Mouse (Mus musculus) stomach, embryonic 14.5 days (tissue): ENCODE data around the gene Gm11020. TPM values are rescaled to one million over a fixed set of nuclear protein-coding genes. Genes with fewer than 3 reads are reported as not detected.

Experiments
- ATAC-seq: fragments of 200-750 bp; cut with Nextera tagmentation; 2 replicates; pipeline ENCODE4 v1.8.0; 2017; ENCODE audit warnings: low read depth, moderate TSS enrichment; ENCODE audit not compliant: insufficient number of reproducible peaks, insufficient read depth, low FRiP score
- H3K27ac ChIP-seq: fragments of 300-500 bp; sonication (generic); 2 replicates; pipeline ENCODE4 v1.5.1; 2014; ENCODE audit warnings: mild to moderate bottlenecking, low read length, moderate library complexity, mixed read lengths
- H3K27me3 ChIP-seq: fragments of 300-500 bp; sonication (generic); 2 replicates; pipeline ENCODE4 v1.6.1; 2014; ENCODE audit warnings: low read length, control low read depth, mixed read lengths; ENCODE audit not compliant: control insufficient read depth, insufficient read depth
- H3K36me3 ChIP-seq: fragments of 300-500 bp; sonication (generic); 2 replicates; pipeline ENCODE4 v1.6.1; 2014; ENCODE audit warnings: mild to moderate bottlenecking, control low read depth, low read length, moderate library complexity, mixed read lengths; ENCODE audit not compliant: control insufficient read depth, insufficient read depth
- H3K4me1 ChIP-seq: fragments of 300-500 bp; sonication (generic); 2 replicates; pipeline ENCODE4 v1.6.1; 2014; ENCODE audit warnings: low read length, control low read depth, mixed read lengths; ENCODE audit not compliant: control insufficient read depth, insufficient read depth
- H3K4me2 ChIP-seq: fragments of 300-500 bp; sonication (generic); replicated peaks from 2 replicates; pipeline ENCODE4 v1.6.1; 2014; ENCODE audit warnings: low read depth, low read length, control low read depth
- H3K4me3 ChIP-seq: fragments of 300-500 bp; sonication (generic); 2 replicates; pipeline ENCODE4 v1.5.1; 2014; ENCODE audit warnings: low read depth, low read length, control low read depth
- H3K9ac ChIP-seq: fragments of 300-500 bp; sonication (generic); replicated peaks from 2 replicates; pipeline ENCODE4 v1.6.1; 2014; ENCODE audit warnings: low read depth, mild to moderate bottlenecking, control low read depth, low read length, moderate library complexity, mixed read lengths
- H3K9me3 ChIP-seq: fragments of 300-500 bp; sonication (generic); 2 replicates; pipeline ENCODE4 v1.6.1; 2016; ENCODE audit warnings: low read depth, low read length, control low read depth; ENCODE audit not compliant: control insufficient read depth
- WGBS: fragments of 180-500 bp; shearing (Covaris S2); extraction: QIAGEN DNeasy Blood & Tissue Kit; methylation state at CpG from one replicate; pipeline ENCODE4 v1.1.7; 2014; 5-methylcytosine and 5-hydroxymethylcytosine counted together
- polyA plus RNA-seq: library from polyadenylated mRNA; unstranded; fragments of >200 nt; fragmentation: Nextera tagmentation; extraction: Ambion mirVana; gene quantifications from 2 replicates; pipeline ENCODE4 v1.2.1, GENCODE M21; 2014

Gm11020 gene
- polyA plus RNA-seq, 1 experiment from 2014 or later, result not detected

GRCm38 (mm10) chr8:104339983-104340232, 18.5 kb downstream of the Gm11020 start:
- 2% methylated on average over 6 of the region's 6 CpGs for WGBS
- H3K36me3 ChIP-seq, result peaks cover under 1% of the 10 kb centered on the region; the same call in 1 of the 2 replicates
- no peaks in the 10 kb centered on the region for H3K27me3 ChIP-seq
- H3K9me3 ChIP-seq, result no peaks in the 10 kb centered on the region
- H3K27ac ChIP-seq, result peak overlapping the region; percentile 80; the same call in 1 of the 2 replicates
- peak; percentile 2; the same call in 1 of the 2 replicates for ATAC-seq
- peak overlapping the region; percentile 69 for H3K4me3 ChIP-seq
- peak overlapping the region; percentile 84 for H3K9ac ChIP-seq
- 0 out of 2 replicates have a peak, but pooled peaks cover 6% of the 10 kb centered on the region for H3K4me1 ChIP-seq
- H3K4me2 ChIP-seq, result peak overlapping the region; percentile 65

- Histone ChIP-seq H3K4me2 (peak overlapping the region; percentile 65), H3K36me3 (peaks cover 5% of the 10 kb centered on the region; the same call in 1 of the 2 replicates), H3K9me3 (no peaks in the 10 kb centered on the region), H3K27ac (peak overlapping the region; percentile 80), H3K9ac (peak overlapping the region; percentile 84), H3K27me3 (no peaks in the 10 kb centered on the region), H3K4me3 (peak overlapping the region; percentile 69), H3K4me1 (0 out of 2 replicates have a peak, but pooled peaks cover 6% of the 10 kb centered on the region)
- ATAC-seq, result peak; percentile 73
- WGBS, result 1% methylated on average over 54 of the region's 54 CpGs
Observed at GRCm38 (mm10) chr8:104340233-104341105, 19.1 kb downstream of the Gm11020 start.

GRCm38 (mm10) chr8:104341106-104341561, 19.8 kb downstream of the Gm11020 start:
- no peaks in the 10 kb centered on the region for H3K27me3 ChIP-seq
- peak; percentile 72 for ATAC-seq
- H3K36me3 ChIP-seq, result peaks cover 10% of the 10 kb centered on the region; the same call in 1 of the 2 replicates
- 1% methylated on average over 24 of the region's 24 CpGs for WGBS
- H3K27ac ChIP-seq, result peak overlapping the region; percentile 80
- peak overlapping the region; percentile 84 for H3K9ac ChIP-seq
- no peaks in the 10 kb centered on the region for H3K9me3 ChIP-seq
- 0 out of 2 replicates have a peak, but pooled peaks cover 6% of the 10 kb centered on the region for H3K4me1 ChIP-seq
- peak overlapping the region; percentile 69 for H3K4me3 ChIP-seq
- H3K4me2 ChIP-seq, result peak overlapping the region; percentile 65

- H3K36me3 ChIP-seq, result peaks cover 14% of the 10 kb centered on the region
- H3K9ac ChIP-seq, result no peak overlapping the region
- 0 out of 2 replicates have a peak, but pooled peaks cover 6% of the 10 kb centered on the region for H3K4me1 ChIP-seq
- H3K4me2 ChIP-seq, result peak overlapping the region; percentile 65
- ATAC-seq, result no peak
- H3K9me3 ChIP-seq, result no peaks in the 10 kb centered on the region
- H3K27ac ChIP-seq, result peak overlapping the region; percentile 80; the same call in 1 of the 2 replicates
- no peaks in the 10 kb centered on the region for H3K27me3 ChIP-seq
- peak overlapping the region; percentile 69 for H3K4me3 ChIP-seq
- 49% methylated on average over 6 of the region's 6 CpGs for WGBS
Observed at GRCm38 (mm10) chr8:104341678-104342077, 20.3 kb downstream of the Gm11020 start.

GRCm38 (mm10) chr8:104342426-104342825, 21.1 kb downstream of the Gm11020 start:
- Histone ChIP-seq H3K4me3 (no peak overlapping the region), H3K4me2 (no peak overlapping the region), H3K36me3 (peaks cover 21% of the 10 kb centered on the region), H3K9ac (no peak overlapping the region), H3K4me1 (0 out of 2 replicates have a peak, but pooled peaks cover 6% of the 10 kb centered on the region), H3K9me3 (no peaks in the 10 kb centered on the region), H3K27ac (no peak overlapping the region), H3K27me3 (no peaks in the 10 kb centered on the region)
- WGBS, result 75% methylated on average over 5 of the region's 5 CpGs
- no peak for ATAC-seq

- 15% methylated on average over 7 of the region's 7 CpGs for WGBS
- no peak for ATAC-seq
Observed at GRCm38 (mm10) chr8:104343957-104344356, 22.6 kb downstream of the Gm11020 start.

GRCm38 (mm10) chr8:104344622-104345021, 23.3 kb downstream of the Gm11020 start:
- H3K4me1 ChIP-seq, result 0 out of 2 replicates have a peak, but pooled peaks cover 6% of the 10 kb centered on the region
- ATAC-seq, result no peak
- WGBS, result 86% methylated on average over 5 of the region's 5 CpGs
- H3K4me2 ChIP-seq, result no peak overlapping the region
- H3K27me3 ChIP-seq, result no peaks in the 10 kb centered on the region
- no peak overlapping the region for H3K9ac ChIP-seq
- H3K4me3 ChIP-seq, result no peak overlapping the region
- peaks cover 21% of the 10 kb centered on the region for H3K36me3 ChIP-seq
- no peak overlapping the region for H3K27ac ChIP-seq
- H3K9me3 ChIP-seq, result no peaks in the 10 kb centered on the region

More at GRCm38 (mm10) chr8:104343957-104344356, 22.6 kb downstream of the Gm11020 start:
- H3K9ac ChIP-seq, result no peak overlapping the region
- H3K27ac ChIP-seq, result no peak overlapping the region
- no peaks in the 10 kb centered on the region for H3K27me3 ChIP-seq
- 0 out of 2 replicates have a peak, but pooled peaks cover 6% of the 10 kb centered on the region for H3K4me1 ChIP-seq
- no peak overlapping the region for H3K4me2 ChIP-seq
- H3K36me3 ChIP-seq, result peaks cover 21% of the 10 kb centered on the region
- H3K4me3 ChIP-seq, result no peak overlapping the region
- H3K9me3 ChIP-seq, result no peaks in the 10 kb centered on the region

GRCm38 (mm10) chr8:104346706-104347105, 25.3 kb downstream of the Gm11020 start:
- Histone ChIP-seq H3K9me3 (no peaks in the 10 kb centered on the region), H3K4me1 (0 out of 2 replicates have a peak, but pooled peaks cover 3% of the 10 kb centered on the region), H3K36me3 (peaks cover 21% of the 10 kb centered on the region), H3K4me2 (no peak overlapping the region), H3K27ac (no peak overlapping the region), H3K4me3 (no peak overlapping the region), H3K27me3 (no peaks in the 10 kb centered on the region), H3K9ac (no peak overlapping the region)
- no peak for ATAC-seq
- 56% methylated on average over 12 of the region's 12 CpGs for WGBS
